20 mouse cellular contexts compared by ENCODE assay signal in the genomic region with DNA sequence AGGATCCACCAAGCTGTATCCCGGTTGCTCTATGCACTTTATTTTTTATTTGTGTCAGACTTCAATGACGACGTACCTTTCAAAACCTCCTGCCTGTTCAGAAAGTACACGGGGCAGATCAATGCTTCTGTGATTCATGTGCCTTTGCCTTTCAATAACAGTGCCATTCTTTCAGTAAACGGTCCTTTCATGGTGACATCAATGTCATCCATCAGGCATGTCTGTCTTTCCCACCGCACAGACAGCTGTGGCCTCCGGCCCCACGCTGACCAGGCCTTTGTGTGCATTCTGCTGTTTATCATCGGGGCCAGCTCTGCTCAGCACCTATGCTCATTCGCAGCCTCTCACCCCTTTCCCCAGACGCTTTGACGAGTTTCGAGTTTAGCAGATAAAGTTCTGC.
DNase-seq lines count a peak whose midpoint lies in the region; ATAC-seq lines count a peak whose summit lies in the region.
"Had no signal": no experiment of that assay in that cellular context is flagged by ENCODE, and none has a peak within 500 bp of the region (broad histone marks: within the 10 kb centered on the region; RNA-seq: fewer than 3 reads in every experiment).

No protein-coding gene starts in this region.

- no peaks in the 10 kb centered on the region for H3K36me3 ChIP-seq in forebrain, embryonic 10.5 days (replicated peaks)
- H3K36me3 ChIP-seq in forebrain, embryonic 14.5 days (ENCODE audit: control insufficient read depth, insufficient read depth, low read length): no peaks in the 10 kb centered on the region
- H3K36me3 ChIP-seq in heart, embryonic 14.5 days (ENCODE audit: control insufficient read depth, insufficient read depth, low read length): no peaks in the 10 kb centered on the region
- no peaks in the 10 kb centered on the region for H3K36me3 ChIP-seq in neural tube, embryonic 15.5 days
- H3K36me3 ChIP-seq: hindbrain, embryonic 15.5 days; midbrain, embryonic 12.5 days had no signal

- H3K4me1 ChIP-seq in forebrain, embryonic 10.5 days: peaks cover 41% of the 10 kb centered on the region
- H3K4me1 ChIP-seq in forebrain, embryonic 14.5 days (ENCODE audit: control insufficient read depth, insufficient read depth, low read length): peaks cover 4% of the 10 kb centered on the region
- peaks cover 0 to 6% of the 10 kb centered on the region in 2 experiments; a peak in 2 of 4 replicates for H3K4me1 ChIP-seq in heart, embryonic 14.5 days (ENCODE audit: control insufficient read depth in 2 of 2, insufficient read depth in 2 of 2, low read length in 2 of 2)
- peaks cover 16% of the 10 kb centered on the region for H3K4me1 ChIP-seq in neural tube, embryonic 15.5 days

- H3K9me3 ChIP-seq in forebrain, embryonic 10.5 days: no peaks in the 10 kb centered on the region
- H3K9me3 ChIP-seq in forebrain, embryonic 14.5 days (replicated peaks; ENCODE audit: control insufficient read depth, low read length): no peaks in the 10 kb centered on the region
- no peaks in the 10 kb centered on the region for H3K9me3 ChIP-seq in heart, embryonic 14.5 days (ENCODE audit: control insufficient read depth, low read length)
- H3K9me3 ChIP-seq in neural tube, embryonic 15.5 days (replicated peaks): no peaks in the 10 kb centered on the region
- H3K9me3 ChIP-seq: hindbrain, embryonic 15.5 days; midbrain, embryonic 12.5 days had no signal

- H3K27me3 ChIP-seq in forebrain, embryonic 10.5 days (ENCODE audit: poor library complexity, severe bottlenecking): peaks cover 28% of the 10 kb centered on the region
- no peaks in the 10 kb centered on the region for H3K27me3 ChIP-seq in forebrain, embryonic 14.5 days (replicated peaks; ENCODE audit: control insufficient read depth, insufficient read depth, low read length)
- no peaks in the 10 kb centered on the region for H3K27me3 ChIP-seq in heart, embryonic 14.5 days (ENCODE audit: control insufficient read depth, insufficient read depth, low read length)
- H3K27me3 ChIP-seq in neural tube, embryonic 15.5 days (replicated peaks): no peaks in the 10 kb centered on the region
- H3K27me3 ChIP-seq: hindbrain, embryonic 15.5 days had no signal

- no peak overlapping the region for H3K9ac ChIP-seq in forebrain, embryonic 14.5 days (ENCODE audit: low read length)
- no peak overlapping the region for H3K9ac ChIP-seq in heart, embryonic 14.5 days (ENCODE audit: low read length)
- H3K9ac ChIP-seq in neural tube, embryonic 15.5 days (replicated peaks): no peak overlapping the region
- H3K9ac ChIP-seq: hindbrain, embryonic 15.5 days; liver, postnatal 0 days; midbrain, embryonic 12.5 days had no signal

- H3K4me3 ChIP-seq in forebrain, embryonic 10.5 days: no peak overlapping the region
- H3K4me3 ChIP-seq in forebrain, embryonic 14.5 days (ENCODE audit: low read depth, low read length): no peak overlapping the region
- H3K4me3 ChIP-seq in heart, embryonic 14.5 days (ENCODE audit: control insufficient read depth in 1 of 2, insufficient read depth in 1 of 2, low read depth in 1 of 2, low read length in 2 of 2): no peak overlapping the region
- H3K4me3 ChIP-seq in neural tube, embryonic 15.5 days (replicated peaks): no peak overlapping the region
- H3K4me3 ChIP-seq: gastrocnemius, adult 2 months; hindbrain, embryonic 15.5 days; midbrain, embryonic 12.5 days had no signal

- no peak for DNase-seq in forebrain, embryonic 10.5 days (ENCODE audit: extremely low spot score, low spot score)
- DNase-seq in forebrain, embryonic 14.5 days (ENCODE audit: low spot score): no peak
- DNase-seq in heart, adult 9 months (ENCODE audit: low spot score in 2 of 2): no peak
- peak; percentile 68 for DNase-seq in neural tube, embryonic 10.5 days (ENCODE audit: extremely low spot score, low spot score)
- DNase-seq in left cerebral cortex, adult 18-20 months (ENCODE audit: low spot score in 2 of 2): no peak
- no peak for DNase-seq in spleen, postnatal 4 days (ENCODE audit: low spot score in 2 of 2)
- DNase-seq: adrenal gland, postnatal 10 days; cerebellum, adult 8-10 months; cerebellum, postnatal 36 days; gastrocnemius, adult 2 months; kidney, adult 9 months; kidney, postnatal 14 days; liver, postnatal 0 days had no signal

- WGBS in forebrain, embryonic 10.5 days: 51% methylated on average over 13 of the region's 13 CpGs
- WGBS in forebrain, embryonic 14.5 days: 27% methylated on average over 13 of the region's 13 CpGs
- 23% methylated on average over 13 of the region's 13 CpGs for WGBS in heart, embryonic 14.5 days
- 9% methylated on average over 13 of the region's 13 CpGs for WGBS in neural tube, embryonic 15.5 days

- 0 out of 2 replicates have a peak overlapping the region, but pooled peaks have one; percentile 16 for H3K27ac ChIP-seq in forebrain, embryonic 10.5 days
- H3K27ac ChIP-seq in forebrain, embryonic 14.5 days (ENCODE audit: low read depth, low read length): no peak overlapping the region
- no peak overlapping the region for H3K27ac ChIP-seq in heart, embryonic 14.5 days (replicated peaks in 1 of 2; ENCODE audit: control insufficient read depth in 1 of 2, insufficient read depth in 1 of 2, low read depth in 2 of 2, low read length in 2 of 2)
- no peak overlapping the region for H3K27ac ChIP-seq in neural tube, embryonic 15.5 days (replicated peaks)
- H3K27ac ChIP-seq: gastrocnemius, adult 2 months; hindbrain, embryonic 15.5 days; macrophage; midbrain, embryonic 12.5 days had no signal

- H3K4me2 ChIP-seq in forebrain, embryonic 14.5 days (ENCODE audit: low read length): no peak overlapping the region
- 0 out of 2 replicates have a peak overlapping the region, but pooled peaks have one; percentile 6 for H3K4me2 ChIP-seq in heart, embryonic 14.5 days (ENCODE audit: low read length)
- no peak overlapping the region for H3K4me2 ChIP-seq in neural tube, embryonic 15.5 days
- H3K4me2 ChIP-seq: hindbrain, embryonic 15.5 days; midbrain, embryonic 12.5 days had no signal

- no peak for ATAC-seq in forebrain, embryonic 14.5 days
- no peak for ATAC-seq in heart, embryonic 14.5 days (ENCODE audit: insufficient number of reproducible peaks, insufficient read depth, low FRiP score, low read depth)
- ATAC-seq in neural tube, embryonic 15.5 days (ENCODE audit: low FRiP score): no peak
- ATAC-seq: intestine, embryonic 16.5 days; liver, postnatal 0 days; lung, postnatal 0 days had no signal
